In genomic region chr2:164856309-164857100, GRCm38 (mm10) we compare ENCODE assay signal across 8 mouse cellular contexts. TPM values are rescaled to one million over a fixed set of nuclear protein-coding genes. Genes with fewer than 3 reads are reported as not detected.
DNase-seq lines count a peak whose midpoint lies in the region; ATAC-seq and TF ChIP-seq lines count a peak whose summit lies in the region.

No protein-coding gene starts in this region.

- intact Hi-C loops in gastrocnemius, adult 2 months (cut with DNase I), result no loop called here
- intact Hi-C loops in gastrocnemius, postnatal 36 days (cut with DNase I), result no loop called here

- ATAC-seq in forebrain, embryonic 14.5 days, result peak; percentile 47
- no peak for ATAC-seq in limb, embryonic 11.5 days (ENCODE audit: insufficient number of reproducible peaks, low FRiP score, low TSS enrichment, low read depth)

- no peak for TF ChIP-seq RAD21 in MEL (IDR thresholded peaks at IDR 0.05; ENCODE audit: low read depth, low read length)

- WGBS in forebrain, embryonic 14.5 days, result under 1% methylated on average over 42 of the region's 42 CpGs
- 1% methylated on average over 42 of the region's 42 CpGs for WGBS in limb, embryonic 11.5 days

- peak overlapping the region; percentile 80 for H3K27ac ChIP-seq in gastrocnemius, adult 2 months
- H3K27ac ChIP-seq in MEL (ENCODE audit: control insufficient read depth, low read depth, low read length), result 0 out of 2 replicates have a peak overlapping the region, but pooled peaks have one; percentile 7
- H3K27ac ChIP-seq in forebrain, embryonic 14.5 days (ENCODE audit: low read depth, low read length), result no peak overlapping the region
- H3K27ac ChIP-seq in limb, embryonic 11.5 days (replicated peaks; ENCODE audit: low read depth, low read length), result no peak overlapping the region

- H3K27me3 ChIP-seq in MEL (ENCODE audit: control insufficient read depth in 1 of 2, insufficient read depth in 2 of 2, low read length in 2 of 2), result no peaks in the 10 kb centered on the region
- H3K27me3 ChIP-seq in forebrain, embryonic 14.5 days (replicated peaks; ENCODE audit: control insufficient read depth, insufficient read depth, low read length), result peaks cover 31% of the 10 kb centered on the region
- peaks cover 35% of the 10 kb centered on the region for H3K27me3 ChIP-seq in limb, embryonic 11.5 days (ENCODE audit: control insufficient read depth, insufficient read depth, low read length)
- no peaks in the 10 kb centered on the region for H3K27me3 ChIP-seq in myocyte (ENCODE audit: control insufficient read depth, insufficient read depth, insufficient read length)

- TF ChIP-seq CTCF in gastrocnemius, adult 2 months (IDR thresholded peaks at IDR 0.05), result no peak
- TF ChIP-seq CTCF in MEL (IDR thresholded peaks at IDR 0.05 in 2 of 3, conservative IDR thresholded peaks at IDR 0.05 in 1 of 3; ENCODE audit: control insufficient read depth in 1 of 3, insufficient read depth in 1 of 3, low read depth in 2 of 3, low read length in 3 of 3, poor library complexity in 1 of 3, severe bottlenecking in 1 of 3), result peak in 1 of 3 experiments; percentile 17; a peak in 1 of 6 replicates

- H3ac ChIP-seq in myocyte (ENCODE audit: control insufficient read depth, insufficient read length), result peak overlapping the region; percentile 1

- H3K4me2 ChIP-seq in forebrain, embryonic 14.5 days (ENCODE audit: low read length), result peak overlapping the region; percentile 76
- peak overlapping the region; percentile 78 for H3K4me2 ChIP-seq in limb, embryonic 11.5 days (ENCODE audit: low read depth, severe bottlenecking)
- peak overlapping the region; percentile 93 for H3K4me2 ChIP-seq in myocyte (ENCODE audit: low read depth)

- peak overlapping the region; percentile 67 for H3K9ac ChIP-seq in MEL (ENCODE audit: control insufficient read depth, low read depth, low read length, poor library complexity, severe bottlenecking)
- H3K9ac ChIP-seq in forebrain, embryonic 14.5 days (ENCODE audit: low read length), result peak overlapping the region; percentile 49
- no peak overlapping the region for H3K9ac ChIP-seq in limb, embryonic 11.5 days (ENCODE audit: low read length)

- H3K4me1 ChIP-seq in MEL (ENCODE audit: control insufficient read depth in 1 of 2, insufficient read depth in 2 of 2, low read length in 2 of 2), result peaks cover 5 to 17% of the 10 kb centered on the region in 2 experiments
- H3K4me1 ChIP-seq in forebrain, embryonic 14.5 days (ENCODE audit: control insufficient read depth, insufficient read depth, low read length), result peaks cover 8% of the 10 kb centered on the region
- 0 out of 2 replicates have a peak, but pooled peaks cover 5% of the 10 kb centered on the region for H3K4me1 ChIP-seq in limb, embryonic 11.5 days (ENCODE audit: control insufficient read depth, insufficient read depth, low read length)

- DNase-seq in gastrocnemius, adult 2 months, result peak; percentile 41
- no peak for DNase-seq in gastrocnemius, postnatal 36 days
- DNase-seq in MEL (ENCODE audit: low read depth, low spot score), result peak; percentile 55
- no peak for DNase-seq in forebrain, embryonic 14.5 days (ENCODE audit: low spot score)
- DNase-seq in limb, embryonic 11.5 days (ENCODE audit: low spot score), result peak; percentile 53
- no peak for DNase-seq in layer of hippocampus, postnatal 36 days
- no peak for DNase-seq in layer of hippocampus, adult 8-10 months (ENCODE audit: low spot score in 2 of 2)

- no peak for TF ChIP-seq EP300 in MEL (IDR thresholded peaks at IDR 0.05; ENCODE audit: low read depth in 1 of 2, low read length in 2 of 2)

- peak overlapping the region; percentile 83 for H3K4me3 ChIP-seq in gastrocnemius, adult 2 months
- H3K4me3 ChIP-seq in MEL (ENCODE audit: control insufficient read depth in 1 of 2, insufficient read depth in 1 of 2, low read depth in 2 of 2, low read length in 2 of 2) (peak overlapping the region; percentile 69 to 71), myocyte (peak overlapping the region; percentile 87)
- H3K4me3 ChIP-seq in forebrain, embryonic 14.5 days (ENCODE audit: low read depth, low read length), result peak overlapping the region; percentile 36
- peak overlapping the region; percentile 38 for H3K4me3 ChIP-seq in limb, embryonic 11.5 days (ENCODE audit: low read depth, low read length)

- H3K9me3 ChIP-seq in MEL (replicated peaks; ENCODE audit: insufficient read depth, low read length), result no peaks in the 10 kb centered on the region
- no peaks in the 10 kb centered on the region for H3K9me3 ChIP-seq in forebrain, embryonic 14.5 days (replicated peaks; ENCODE audit: control insufficient read depth, low read length)
- no peaks in the 10 kb centered on the region for H3K9me3 ChIP-seq in limb, embryonic 11.5 days (ENCODE audit: control insufficient read depth, low read length)

- no peak; a peak in 1 of 4 replicates for TF ChIP-seq POLR2A in MEL (IDR thresholded peaks at IDR 0.05; ENCODE audit: control insufficient read depth in 1 of 2, insufficient read depth in 1 of 2, low read depth in 1 of 2, low read length in 2 of 2, poor library complexity in 1 of 2)
- TF ChIP-seq POLR2A in myocyte (IDR thresholded peaks at IDR 0.05; ENCODE audit: insufficient read length, low read depth), result no peak

- H3K79me2 ChIP-seq in MEL (ENCODE audit: control insufficient read depth, insufficient read depth, low read length, poor library complexity) (no peaks in the 10 kb centered on the region; the same call in 1 of the 2 replicates), myocyte (ENCODE audit: control insufficient read depth, insufficient read depth) (no peaks in the 10 kb centered on the region)

- H3K36me3 ChIP-seq in MEL (ENCODE audit: control insufficient read depth in 1 of 2, insufficient read depth in 2 of 2, low read length in 2 of 2) (peaks cover 0 to 8% of the 10 kb centered on the region in 2 experiments; a peak in 2 of 4 replicates), myocyte (ENCODE audit: control insufficient read depth, insufficient read depth) (peaks cover 5% of the 10 kb centered on the region)
- H3K36me3 ChIP-seq in forebrain, embryonic 14.5 days (ENCODE audit: control insufficient read depth, insufficient read depth, low read length), result no peaks in the 10 kb centered on the region
- H3K36me3 ChIP-seq in limb, embryonic 11.5 days (ENCODE audit: control insufficient read depth, insufficient read depth, low read length), result no peaks in the 10 kb centered on the region

RNA-seq across cellular contexts. Expression of gene Pltp, which starts 1.0 kb away (rescaled TPM):
- 10 to 100 TPM; 11.4 to 20.1 TPM for total RNA-seq in gastrocnemius, adult 2 months (2021)
- 10 to 100 TPM; 15.3 to 15.7 TPM for total RNA-seq in gastrocnemius, postnatal 36 days (2021)
- 5.2 and 6.8 TPM in 2 replicates for total RNA-seq in MEL (2012; rRNA removed)
- polyA plus RNA-seq in MEL (2012; ENCODE audit: insufficient read depth in 1 of 2, insufficient read length in 2 of 2, low read depth in 1 of 2, low replicate concordance in 2 of 2, missing spikeins in 1 of 2) (10 to 100 TPM in 1 of 2 experiments, not detected in 1; 17.1 TPM), myocyte (2012; fragmentation: generic; extraction: Trizol) (117 TPM)
- polyA plus RNA-seq in forebrain, embryonic 14.5 days (2014; fragmentation: Nextera tagmentation; extraction: Ambion mirVana), result 58.4 and 80.3 TPM in 2 replicates
- 22.9 and 25.1 TPM in 2 replicates for polyA plus RNA-seq in limb, embryonic 11.5 days (2014; fragmentation: Nextera tagmentation; extraction: Ambion mirVana)
- 10 to 100 TPM; 66.9 to 70.7 TPM for total RNA-seq in layer of hippocampus, postnatal 36 days (2021)
- total RNA-seq in layer of hippocampus, adult 8-10 months (2022), result 100 to 1,000 TPM in 2 of 4 experiments, 10 to 100 TPM in 2; 81.0 to 114 (median 96.0) TPM

RNA-seq across cellular contexts. Expression of gene Pcif1, which starts 22.6 kb away (rescaled TPM):
- total RNA-seq in gastrocnemius, adult 2 months (2021), result 10 to 100 TPM; 25.6 TPM
- total RNA-seq in gastrocnemius, postnatal 36 days (2021), result 10 to 100 TPM; 23.8 to 26.9 TPM
- total RNA-seq in MEL (2012; rRNA removed), result 46.8 and 47.6 TPM in 2 replicates
- polyA plus RNA-seq in MEL (2012; ENCODE audit: insufficient read depth in 1 of 2, insufficient read length in 2 of 2, low read depth in 1 of 2, low replicate concordance in 2 of 2, missing spikeins in 1 of 2) (100 to 1,000 TPM in 1 of 2 experiments, not detected in 1; 118 TPM), myocyte (2012; fragmentation: generic; extraction: Trizol) (43.2 TPM)
- 83.9 and 85.1 TPM in 2 replicates for polyA plus RNA-seq in forebrain, embryonic 14.5 days (2014; fragmentation: Nextera tagmentation; extraction: Ambion mirVana)
- 71.5 and 76.6 TPM in 2 replicates for polyA plus RNA-seq in limb, embryonic 11.5 days (2014; fragmentation: Nextera tagmentation; extraction: Ambion mirVana)
- total RNA-seq in layer of hippocampus, postnatal 36 days (2021), result 10 to 100 TPM; 41.2 to 44.1 TPM
- 10 to 100 TPM; 40.5 to 62.8 (median 49.0) TPM for total RNA-seq in layer of hippocampus, adult 8-10 months (2022)

RNA-seq across cellular contexts. Expression of gene Neurl2, which starts 23.2 kb away (rescaled TPM):
- total RNA-seq in gastrocnemius, adult 2 months (2021), result 10 to 100 TPM; 31.1 to 37.0 TPM
- total RNA-seq in gastrocnemius, postnatal 36 days (2021), result 10 to 100 TPM; 35.8 to 36.3 TPM
- total RNA-seq in MEL (2012; rRNA removed), result 1.6 and 2.0 TPM in 2 replicates
- polyA plus RNA-seq in MEL (2012; ENCODE audit: insufficient read depth in 1 of 2, insufficient read length in 2 of 2, low read depth in 1 of 2, low replicate concordance in 2 of 2, missing spikeins in 1 of 2), result 1 to 10 TPM in 1 of 2 experiments, not detected in 1; 2.6 TPM
- polyA plus RNA-seq in forebrain, embryonic 14.5 days (2014; fragmentation: Nextera tagmentation; extraction: Ambion mirVana), result 3.9 and 5.8 TPM in 2 replicates
- 5.9 and 6.1 TPM in 2 replicates for polyA plus RNA-seq in limb, embryonic 11.5 days (2014; fragmentation: Nextera tagmentation; extraction: Ambion mirVana)
- 23.5 TPM for polyA plus RNA-seq in myocyte (2012; fragmentation: generic; extraction: Trizol)
- 1 to 10 TPM; 1.8 to 2.7 TPM for total RNA-seq in layer of hippocampus, postnatal 36 days (2021)
- total RNA-seq in layer of hippocampus, adult 8-10 months (2022), result 1 to 10 TPM; 1.6 to 4.9 (median 3.6) TPM

RNA-seq across cellular contexts. Expression of gene Ctsa, which starts 23.8 kb away (rescaled TPM):
- 10 to 100 TPM; 50.2 to 58.1 TPM for total RNA-seq in gastrocnemius, adult 2 months (2021)
- 10 to 100 TPM; 45.6 to 49.4 TPM for total RNA-seq in gastrocnemius, postnatal 36 days (2021)
- 46.3 and 50.5 TPM in 2 replicates for total RNA-seq in MEL (2012; rRNA removed)
- 10 to 100 TPM in 1 of 2 experiments, not detected in 1; 87.7 TPM for polyA plus RNA-seq in MEL (2012; ENCODE audit: insufficient read depth in 1 of 2, insufficient read length in 2 of 2, low read depth in 1 of 2, low replicate concordance in 2 of 2, missing spikeins in 1 of 2)
- 79.5 and 84.4 TPM in 2 replicates for polyA plus RNA-seq in forebrain, embryonic 14.5 days (2014; fragmentation: Nextera tagmentation; extraction: Ambion mirVana)
- 95.8 and 104 TPM in 2 replicates for polyA plus RNA-seq in limb, embryonic 11.5 days (2014; fragmentation: Nextera tagmentation; extraction: Ambion mirVana)
- 202 TPM for polyA plus RNA-seq in myocyte (2012; fragmentation: generic; extraction: Trizol)
- 10 to 100 TPM; 92.9 to 93.4 TPM for total RNA-seq in layer of hippocampus, postnatal 36 days (2021)
- 100 to 1,000 TPM in 3 of 4 experiments, 10 to 100 TPM in 1; 96.9 to 242 (median 147) TPM for total RNA-seq in layer of hippocampus, adult 8-10 months (2022)

RNA-seq across cellular contexts. Expression of gene Spata25, which starts 28.2 kb away (rescaled TPM):
- under 1 TPM in 1 of 2 experiments, not detected in 1; 0.84 TPM for total RNA-seq in gastrocnemius, adult 2 months (2021)
- under 1 TPM in 1 of 2 experiments, not detected in 1; 0.36 TPM for total RNA-seq in gastrocnemius, postnatal 36 days (2021)
- 0.42 and 0.50 TPM in 2 replicates for total RNA-seq in MEL (2012; rRNA removed)
- polyA plus RNA-seq in MEL (2012; ENCODE audit: insufficient read depth in 1 of 2, insufficient read length in 2 of 2, low read depth in 1 of 2, low replicate concordance in 2 of 2, missing spikeins in 1 of 2) (under 1 TPM in 1 of 2 experiments, not detected in 1; 0.13 TPM), myocyte (2012; fragmentation: generic; extraction: Trizol) (0.40 TPM)
- 0.30 TPM in 1 of 2 replicates, not detected in the other for polyA plus RNA-seq in forebrain, embryonic 14.5 days (2014; fragmentation: Nextera tagmentation; extraction: Ambion mirVana)
- polyA plus RNA-seq in limb, embryonic 11.5 days (2014; fragmentation: Nextera tagmentation; extraction: Ambion mirVana), result not detected in 2 replicates
- total RNA-seq in layer of hippocampus, postnatal 36 days (2021), result not detected
- 1 to 10 TPM in 1 of 4 experiments, under 1 TPM in 1, not detected in 2; 0.54 to 1.3 TPM for total RNA-seq in layer of hippocampus, adult 8-10 months (2022)

Comparison
In these comparisons a context has a peak if more than half of its experiments do, and no peak if none do; other contexts are left out.
1. DNase-seq: peak in gastrocnemius, adult 2 months (single experiment), MEL (single experiment) and limb, embryonic 11.5 days (single experiment); none in gastrocnemius, postnatal 36 days (0 of 2), forebrain, embryonic 14.5 days (single experiment), layer of hippocampus, postnatal 36 days (0 of 2) and layer of hippocampus, adult 8-10 months (0 of 2).
2. H3K27ac ChIP-seq: peak in gastrocnemius, adult 2 months (single experiment) and MEL (single experiment); none in forebrain, embryonic 14.5 days (single experiment) and limb, embryonic 11.5 days (single experiment).
3. H3K4me3 ChIP-seq: peak in every context shown above with its lines; median percentile 87 in myocyte; 83 in gastrocnemius, adult 2 months; 70 in MEL; 38 in limb, embryonic 11.5 days; 36 in forebrain, embryonic 14.5 days.
4. RNA of gene Neurl2, which starts 23.2 kb away (total RNA-seq): 31.1 to 37.0 TPM in gastrocnemius, adult 2 months and 35.8 to 36.3 TPM in gastrocnemius, postnatal 36 days; 1.6 to 4.9 TPM in layer of hippocampus, adult 8-10 months, 1.8 to 2.7 TPM in layer of hippocampus, postnatal 36 days and 1.6 to 2.0 TPM in MEL; every median in the first group is over 4 times any median in the second.
5. Peak in every context shown above with its lines, with median percentiles within 50 percentile points of each other: H3K4me2 ChIP-seq.